Mouse (Mus musculus) embryonic facial prominence, embryonic 13.5 days (tissue): Measurements from ENCODE around the gene Mrps18c. TPM values are rescaled to one million over a fixed set of nuclear protein-coding genes. Genes with fewer than 3 reads are reported as not detected.

Experiments
- polyA plus RNA-seq: library from polyadenylated mRNA; unstranded; fragments of >200 nt; fragmentation: Nextera tagmentation; extraction: Ambion mirVana; gene quantifications from 2 replicates; pipeline ENCODE4 v1.2.1, GENCODE M21; 2015

Mrps18c gene
- polyA plus RNA-seq, 1 experiment from 2014 or later: 181 TPM

Other genes starting within 250 kb of the Mrps18c start
- gene Plac8, start 226.4 kb upstream of the Mrps18c start, polyA plus RNA-seq: 3.2 and 6.6 TPM in 2 replicates
- 57.2 and 58.9 TPM in 2 replicates for gene Coq2, start 123.5 kb upstream of the Mrps18c start, polyA plus RNA-seq
- gene Hpse, start 78.9 kb upstream of the Mrps18c start, polyA plus RNA-seq: 4.5 and 4.7 TPM in 2 replicates
- gene Helq, start within 50 bp of the Mrps18c start, polyA plus RNA-seq: 20.3 and 22.0 TPM in 2 replicates
- gene Abraxas1, start 22.3 kb downstream of the Mrps18c start, polyA plus RNA-seq: 36.8 and 43.1 TPM in 2 replicates
- gene Gpat3, start 47.1 kb downstream of the Mrps18c start, polyA plus RNA-seq: 0.72 and 1.1 TPM in 2 replicates